Mouse (Mus musculus): ENCODE results near the gene Gm28047.
A peak's percentile ranks its signal among the peaks of the same experiment; 100 is the strongest.

DNA sequence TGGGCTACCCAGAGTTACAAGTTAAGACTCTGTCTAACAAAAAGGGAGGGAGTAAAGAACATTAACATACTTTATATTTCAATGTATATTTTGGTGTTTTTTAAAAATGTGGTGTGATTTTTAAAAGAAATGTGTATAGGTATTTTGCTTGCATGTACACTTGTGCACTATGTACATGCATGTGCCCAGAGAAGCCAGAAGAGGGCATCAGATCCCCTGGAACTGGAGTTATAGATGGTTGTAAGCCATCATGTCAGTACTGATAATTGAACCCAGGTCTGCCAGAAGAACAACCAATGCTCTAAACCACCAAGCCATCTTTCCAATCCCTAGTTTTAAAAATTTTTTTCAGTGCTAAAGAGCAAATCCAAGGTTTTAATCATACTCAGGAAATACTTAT lies 11.9 kb downstream of the Gm28047 start:
- 0 out of 2 replicates have a peak, but pooled peaks have one; percentile 5 for TF ChIP-seq CTCF (IDR thresholded peaks at IDR 0.05; ENCODE audit: low read depth, low read length)
- TF ChIP-seq POLR2A (IDR thresholded peaks at IDR 0.05; ENCODE audit: extremely low read depth, insufficient read depth, low read length): no peak

Measured in liver, adult 2 months (tissue).